Mouse (Mus musculus) gastrocnemius, postnatal 36 days (tissue): Measurements from ENCODE around the gene Irs4. TPM values are rescaled to one million over a fixed set of nuclear protein-coding genes. Genes with fewer than 3 reads are reported as not detected.

Source experiments
- DNase-seq, 2 experiments: peaks; one replicate each; pipeline ENCODE4 v3.0.0; 2022
- intact Hi-C: fragments of 180-260 bp; cut with DNase I; formaldehyde crosslinking; loops from one replicate; pipeline ENCODE4 v1.15.1; 2025
- long read RNA-seq, 2 experiments: library from polyadenylated mRNA; stranded (forward); transcript quantifications; one replicate each; pipeline ENCODE4 v2.0.0; 2021
- total RNA-seq, 2 experiments: library from RNA; stranded (reverse); gene quantifications; 2 replicates each; pipeline ENCODE4 v1.2.3; 2021

The Irs4 gene
- total RNA-seq: not detected
- long read RNA-seq, experiment 1: 0 reads
- long read RNA-seq, experiment 2: 0 reads

DNA sequence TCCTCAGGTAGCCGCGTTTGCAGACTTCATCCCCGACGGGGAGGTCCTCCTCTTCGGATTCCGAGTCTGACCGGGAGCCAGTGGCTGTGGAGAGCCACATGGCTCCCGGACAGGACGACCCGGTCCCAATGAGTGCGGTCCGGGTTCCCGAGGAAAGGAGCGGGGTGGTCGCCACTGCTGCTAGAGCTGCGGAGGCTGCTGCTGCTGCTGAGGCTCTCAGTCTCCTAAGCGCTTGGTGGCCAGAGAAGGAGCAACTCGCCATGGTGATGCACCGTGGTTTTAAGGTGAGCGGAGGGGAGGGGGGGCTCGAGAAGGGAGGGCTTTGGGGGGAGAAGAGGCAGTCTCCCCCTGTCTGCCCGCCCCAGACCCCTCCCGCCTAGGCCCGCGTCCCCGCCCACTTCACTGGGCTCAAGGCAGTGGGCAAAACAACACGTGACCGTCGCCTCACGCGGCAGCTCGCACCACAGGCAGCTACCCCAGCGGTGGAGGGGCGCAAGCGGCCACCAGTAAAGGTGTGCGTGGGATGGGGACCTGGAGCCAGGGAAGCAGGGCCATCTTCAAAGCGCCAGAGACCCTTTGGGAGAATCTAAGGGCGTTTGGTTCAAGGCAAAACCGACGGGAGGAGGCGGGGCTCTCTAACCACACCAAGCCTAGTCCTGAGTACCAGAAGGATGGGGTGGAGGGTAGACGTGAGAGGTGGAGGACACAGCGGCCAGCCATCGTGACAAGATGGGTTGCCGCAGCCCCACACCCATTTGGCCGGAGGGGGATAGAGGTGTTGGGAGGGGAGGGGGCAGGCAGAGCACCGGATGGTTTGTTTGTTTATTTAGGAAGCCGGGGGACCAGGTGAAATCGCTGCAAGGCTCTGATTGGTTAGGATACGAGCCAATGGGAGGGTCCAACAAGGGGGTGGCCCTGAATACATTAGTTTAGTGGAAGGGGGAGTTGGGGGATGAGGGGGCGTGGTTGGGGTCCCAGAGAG, at the start of gene Irs4:
Gene Irs4, minus strand, starts transcription at position 327 of the 982 bp plus-strand sequence.
- intact Hi-C loops: no loop called here
- no peak for DNase-seq

DNA sequence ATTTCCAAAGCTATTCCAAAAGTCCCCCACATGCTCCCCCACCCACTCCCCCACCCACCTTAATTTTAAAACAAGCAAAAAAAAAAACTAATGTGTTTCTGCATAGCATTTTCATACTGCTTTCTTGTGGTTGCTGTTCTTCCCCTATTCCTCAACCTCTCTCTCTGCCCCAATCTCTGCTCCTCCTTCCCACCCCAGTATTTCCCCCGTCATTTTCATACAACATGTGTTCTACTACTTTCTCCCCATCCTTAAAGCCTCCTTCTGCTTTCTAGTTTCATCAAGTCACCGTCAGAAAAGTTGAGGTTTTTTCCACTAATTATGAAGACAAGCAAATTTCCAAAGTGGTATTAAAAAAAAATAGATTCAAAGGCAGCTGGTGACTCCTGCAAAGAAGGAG, 25.3 kb upstream of the Irs4 start:
- intact Hi-C loops: no loop called here
- no peak for DNase-seq

DNA sequence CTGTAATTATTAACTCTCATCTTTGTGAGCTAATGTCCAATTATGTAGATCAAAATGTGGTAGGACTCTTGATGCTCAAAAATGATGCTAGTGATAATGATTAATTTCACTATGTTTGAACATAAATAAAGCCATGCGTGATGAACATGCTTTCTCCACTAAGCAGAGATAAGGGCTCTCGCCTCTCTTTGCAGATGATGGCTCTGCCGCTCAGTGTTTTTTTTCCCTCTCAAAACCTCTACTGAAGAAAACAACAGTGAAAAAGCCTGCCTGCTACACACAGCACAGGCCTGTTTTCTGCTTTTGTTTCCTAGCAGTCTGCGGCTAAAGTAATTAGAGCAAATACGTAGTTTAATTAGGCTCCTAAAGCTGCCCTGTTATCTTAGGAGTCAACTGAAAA, 4.5 kb upstream of the Irs4 start:
- intact Hi-C loops: no loop called here
- DNase-seq: no peak

DNA sequence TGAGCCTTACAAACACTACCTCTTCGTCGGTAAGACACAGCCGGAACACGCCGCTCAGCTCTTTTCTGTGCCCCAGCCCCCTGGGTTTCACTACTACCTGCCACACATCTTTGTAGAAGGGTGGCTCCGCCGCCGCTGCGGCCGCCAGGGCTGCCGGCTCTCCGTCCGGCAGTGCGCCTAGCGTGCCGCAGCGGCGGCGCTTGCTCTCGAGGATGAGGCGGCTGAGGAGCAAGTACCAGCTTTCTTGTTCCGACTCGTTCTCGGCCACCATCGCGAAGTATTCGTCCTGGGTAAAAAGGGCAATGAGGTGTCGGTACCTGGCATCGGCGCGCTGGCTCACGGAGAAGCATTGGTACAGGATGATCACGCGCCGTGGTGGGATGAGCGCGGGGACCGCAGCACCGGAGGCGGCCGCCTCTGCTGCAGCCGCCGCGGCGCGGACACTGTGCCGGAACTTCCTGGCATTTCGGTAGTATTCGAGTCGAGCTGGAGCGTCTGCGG, 622 bp downstream of the Irs4 start:
- intact Hi-C loops: no loop called here
- DNase-seq: no peak

GRCm38 (mm10) chrX:141723936-141724335, 1.1 kb downstream of the Irs4 start:
- no peak for DNase-seq
- intact Hi-C loops: no loop called here

- no peak for DNase-seq
- intact Hi-C loops: no loop called here
Measured at GRCm38 (mm10) chrX:141721725-141722124, 3.3 kb downstream of the Irs4 start.

Other genes with a start within 250 kb of the Irs4 start
- 1 to 10 TPM; 2.7 to 3.4 TPM for gene Col4a5, start 249.9 kb downstream of the Irs4 start, total RNA-seq
- under 1 TPM; 0.46 to 0.52 TPM for gene Gm15294, start 150.0 kb upstream of the Irs4 start, total RNA-seq